ENCODE assay signal across 7 mouse cellular contexts in the genomic region with DNA sequence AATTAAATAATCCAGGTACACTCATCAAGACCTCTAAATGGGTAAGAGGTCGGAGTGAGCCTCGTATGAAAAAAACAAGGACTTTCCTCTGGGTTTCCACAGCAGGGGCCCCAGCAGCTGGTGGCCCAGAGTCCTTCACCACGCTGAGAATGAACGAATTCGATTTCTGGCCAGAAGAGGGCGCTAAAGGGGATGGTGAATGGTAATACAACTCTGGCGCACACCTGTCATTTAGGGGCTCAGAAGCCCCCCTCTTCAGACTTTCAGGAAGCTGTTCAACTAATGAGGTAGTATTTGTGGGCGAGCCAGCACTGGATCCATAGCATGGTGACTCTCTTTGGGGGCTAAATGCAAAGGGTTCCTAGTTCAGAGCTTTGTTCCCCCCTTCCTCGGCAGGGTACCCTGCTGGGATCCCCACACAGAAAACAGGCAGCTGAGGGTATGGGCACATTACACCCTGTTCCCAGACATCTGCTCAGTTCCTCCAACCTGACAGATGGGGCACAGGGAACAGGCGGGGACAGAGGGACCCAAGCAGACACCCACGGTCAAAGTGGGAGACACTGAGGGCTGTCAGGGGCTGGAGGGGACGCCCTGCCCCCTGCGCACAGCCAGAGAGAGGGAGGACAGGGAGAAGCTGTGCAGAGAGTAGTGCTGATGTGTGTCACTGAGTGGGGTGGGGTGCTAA. TPM values are rescaled to one million over a fixed set of nuclear protein-coding genes. Genes with fewer than 3 reads are reported as not detected.
DNase-seq lines count a peak whose midpoint lies in the region; ATAC-seq and TF ChIP-seq lines count a peak whose summit lies in the region.

No protein-coding gene starts in this region.

- WGBS in midbrain, embryonic 11.5 days: 37% methylated on average over 13 of the region's 13 CpGs
- WGBS in midbrain, embryonic 16.5 days: 34% methylated on average over 13 of the region's 13 CpGs
- WGBS in hindbrain, embryonic 14.5 days: 34% methylated on average over 13 of the region's 13 CpGs
- WGBS in liver, embryonic 14.5 days (ENCODE audit: insufficient replicate concordance): 41% methylated on average over 13 of the region's 13 CpGs

- peak; percentile 93 for DNase-seq in midbrain, embryonic 11.5 days (ENCODE audit: low spot score, missing footprints)
- peak; percentile 72 for DNase-seq in ZHBTc4 (ENCODE audit: low read depth, low spot score)
- DNase-seq in cerebellum, postnatal 36 days: peak; percentile 55 to 63
- peak; percentile 69 for DNase-seq in hindbrain, embryonic 14.5 days (ENCODE audit: low spot score)
- DNase-seq in liver, embryonic 14.5 days (ENCODE audit: low read depth in 3 of 3, low spot score in 3 of 3): peak in 1 of 3 experiments; percentile 32
- DNase-seq in right cerebral cortex, postnatal 4 days: peak; percentile 73

- H3K27me3 ChIP-seq in midbrain, embryonic 11.5 days (ENCODE audit: control insufficient read depth, insufficient read depth, low read length): peaks cover 29% of the 10 kb centered on the region
- H3K27me3 ChIP-seq in midbrain, embryonic 16.5 days (ENCODE audit: control insufficient read depth, insufficient read depth, low read depth, low read length): peaks cover 9% of the 10 kb centered on the region
- peaks cover 18% of the 10 kb centered on the region for H3K27me3 ChIP-seq in hindbrain, embryonic 14.5 days (ENCODE audit: control insufficient read depth, insufficient read depth, low read length)
- no peaks in the 10 kb centered on the region for H3K27me3 ChIP-seq in liver, embryonic 14.5 days (ENCODE audit: control insufficient read depth, insufficient read depth, low read length)

- peaks cover 9% of the 10 kb centered on the region; the same call in 1 of the 2 replicates for H3K36me3 ChIP-seq in midbrain, embryonic 11.5 days (ENCODE audit: control insufficient read depth, insufficient read depth, low read length)
- H3K36me3 ChIP-seq in midbrain, embryonic 16.5 days (ENCODE audit: control insufficient read depth, insufficient read depth, low read length): peaks cover 27% of the 10 kb centered on the region
- peaks cover 62% of the 10 kb centered on the region for H3K36me3 ChIP-seq in hindbrain, embryonic 14.5 days (replicated peaks; ENCODE audit: control insufficient read depth, insufficient read depth)
- no peaks in the 10 kb centered on the region; the same call in none of the 2 replicates for H3K36me3 ChIP-seq in liver, embryonic 14.5 days (replicated peaks; ENCODE audit: control insufficient read depth, insufficient read depth, low read depth)

- H3K4me3 ChIP-seq in midbrain, embryonic 11.5 days (ENCODE audit: low read depth, low read length): no peak overlapping the region
- H3K4me3 ChIP-seq in midbrain, embryonic 16.5 days (ENCODE audit: low read depth, low read length): no peak overlapping the region
- H3K4me3 ChIP-seq in hindbrain, embryonic 14.5 days (replicated peaks; ENCODE audit: low read length): no peak overlapping the region
- H3K4me3 ChIP-seq in liver, embryonic 14.5 days (ENCODE audit: insufficient read depth in 1 of 2, low read depth in 2 of 2, low read length in 2 of 2): no peak overlapping the region

- no peak for ATAC-seq in midbrain, embryonic 11.5 days (ENCODE audit: low FRiP score)
- ATAC-seq in midbrain, embryonic 16.5 days: no peak
- ATAC-seq in hindbrain, embryonic 14.5 days (ENCODE audit: low FRiP score): no peak
- 0 out of 2 replicates have a peak, but pooled peaks have one; percentile 9 for ATAC-seq in liver, embryonic 14.5 days (ENCODE audit: insufficient read depth)

- TF ChIP-seq CTCF in liver, embryonic 14.5 days (IDR thresholded peaks at IDR 0.05; ENCODE audit: low read depth): peak; percentile 77

- no peak overlapping the region for H3K4me2 ChIP-seq in midbrain, embryonic 11.5 days
- H3K4me2 ChIP-seq in midbrain, embryonic 16.5 days (ENCODE audit: low read length): no peak overlapping the region
- H3K4me2 ChIP-seq in hindbrain, embryonic 14.5 days (replicated peaks): no peak overlapping the region
- H3K4me2 ChIP-seq in liver, embryonic 14.5 days (ENCODE audit: low read depth): no peak overlapping the region

- no peak for TF ChIP-seq EP300 in liver, embryonic 14.5 days (IDR thresholded peaks at IDR 0.05; ENCODE audit: low read depth)

- no peak overlapping the region for H3K9ac ChIP-seq in midbrain, embryonic 11.5 days (ENCODE audit: low read length)
- no peak overlapping the region for H3K9ac ChIP-seq in midbrain, embryonic 16.5 days (ENCODE audit: low read depth, low read length)
- H3K9ac ChIP-seq in hindbrain, embryonic 14.5 days: no peak overlapping the region
- H3K9ac ChIP-seq in liver, embryonic 14.5 days (replicated peaks): no peak overlapping the region

- H3K27ac ChIP-seq in midbrain, embryonic 11.5 days (ENCODE audit: low read depth, low read length): no peak overlapping the region
- no peak overlapping the region for H3K27ac ChIP-seq in midbrain, embryonic 16.5 days (ENCODE audit: low read length)
- no peak overlapping the region for H3K27ac ChIP-seq in hindbrain, embryonic 14.5 days
- H3K27ac ChIP-seq in liver, embryonic 14.5 days: no peak overlapping the region

- H3K4me1 ChIP-seq in midbrain, embryonic 11.5 days (ENCODE audit: control insufficient read depth, insufficient read depth, low read length): peaks cover 4% of the 10 kb centered on the region
- peaks cover 18% of the 10 kb centered on the region for H3K4me1 ChIP-seq in midbrain, embryonic 16.5 days (ENCODE audit: control insufficient read depth, insufficient read depth, low read length)
- peaks cover 18% of the 10 kb centered on the region for H3K4me1 ChIP-seq in hindbrain, embryonic 14.5 days (replicated peaks; ENCODE audit: control insufficient read depth, insufficient read depth, low read length)
- H3K4me1 ChIP-seq in liver, embryonic 14.5 days (replicated peaks; ENCODE audit: control insufficient read depth in 2 of 2, insufficient read depth in 2 of 2, low read length in 1 of 2): no peaks in the 10 kb centered on the region

- H3K9me3 ChIP-seq in midbrain, embryonic 11.5 days (ENCODE audit: control insufficient read depth, low read length): no peaks in the 10 kb centered on the region
- H3K9me3 ChIP-seq in midbrain, embryonic 16.5 days (replicated peaks; ENCODE audit: control insufficient read depth, low read length, poor library complexity, severe bottlenecking): no peaks in the 10 kb centered on the region
- H3K9me3 ChIP-seq in hindbrain, embryonic 14.5 days (ENCODE audit: control insufficient read depth, low read length): no peaks in the 10 kb centered on the region
- H3K9me3 ChIP-seq in liver, embryonic 14.5 days (ENCODE audit: control insufficient read depth, low read length): no peaks in the 10 kb centered on the region

RNA-seq across cellular contexts. Expression of gene Ncdn, which starts 7.6 kb away (rescaled TPM):
- polyA plus RNA-seq in midbrain, embryonic 11.5 days (2014; fragmentation: Nextera tagmentation; extraction: Ambion mirVana): 22.0 and 23.3 TPM in 2 replicates
- 134 and 161 TPM in 2 replicates for polyA plus RNA-seq in midbrain, embryonic 16.5 days (2015; fragmentation: Nextera tagmentation; extraction: Ambion mirVana)
- 116 and 123 TPM in 2 replicates for polyA plus RNA-seq in hindbrain, embryonic 14.5 days (2014; fragmentation: Nextera tagmentation; extraction: Ambion mirVana)
- 5.5 and 5.7 TPM in 2 replicates for polyA plus RNA-seq in liver, embryonic 14.5 days (2012; rRNA removed)
- 5.1 and 5.9 TPM in 2 replicates for polyA plus RNA-seq in liver, embryonic 14.5 days (2014; fragmentation: Nextera tagmentation; extraction: Ambion mirVana)

RNA-seq across cellular contexts. Expression of gene AU040320, which starts 7.7 kb away (rescaled TPM):
- 23.8 and 26.2 TPM in 2 replicates for polyA plus RNA-seq in midbrain, embryonic 11.5 days (2014; fragmentation: Nextera tagmentation; extraction: Ambion mirVana)
- polyA plus RNA-seq in midbrain, embryonic 16.5 days (2015; fragmentation: Nextera tagmentation; extraction: Ambion mirVana): 36.5 and 42.8 TPM in 2 replicates
- polyA plus RNA-seq in hindbrain, embryonic 14.5 days (2014; fragmentation: Nextera tagmentation; extraction: Ambion mirVana): 37.3 and 42.6 TPM in 2 replicates
- polyA plus RNA-seq in liver, embryonic 14.5 days (2012; rRNA removed): 4.7 and 5.9 TPM in 2 replicates
- polyA plus RNA-seq in liver, embryonic 14.5 days (2014; fragmentation: Nextera tagmentation; extraction: Ambion mirVana): 6.0 and 7.5 TPM in 2 replicates

RNA-seq across cellular contexts. Expression of gene Tfap2e, which starts 9.6 kb away (rescaled TPM):
- polyA plus RNA-seq in midbrain, embryonic 11.5 days (2014; fragmentation: Nextera tagmentation; extraction: Ambion mirVana): 1.5 and 1.6 TPM in 2 replicates
- 0.09 and 0.22 TPM in 2 replicates for polyA plus RNA-seq in midbrain, embryonic 16.5 days (2015; fragmentation: Nextera tagmentation; extraction: Ambion mirVana)
- polyA plus RNA-seq in hindbrain, embryonic 14.5 days (2014; fragmentation: Nextera tagmentation; extraction: Ambion mirVana): 0.48 and 0.54 TPM in 2 replicates
- polyA plus RNA-seq in liver, embryonic 14.5 days (2012; rRNA removed): not detected in 2 replicates
- not detected in 2 replicates for polyA plus RNA-seq in liver, embryonic 14.5 days (2014; fragmentation: Nextera tagmentation; extraction: Ambion mirVana)
